Mouse (Mus musculus) CH12F3 (cell line): ENCODE measurements around the gene Gm9803.

Experiments used
- in situ Hi-C: fragments of 300-500 bp; cut with MboI; formaldehyde crosslinking; loops from 2 replicates; pipeline ENCODE4 v1.14.3; 2020; ENCODE audit warnings: low sequenced_read_pairs

The Gm9803 gene

GRCm38 (mm10) chr10:43509228-43509627 is 14.7 kb upstream of the Gm9803 start:
- in situ Hi-C loops, result no loop called here

- in situ Hi-C loops, result no loop called here
Measured at GRCm38 (mm10) chr10:43512976-43513375, 10.9 kb upstream of the Gm9803 start.

- in situ Hi-C loops, result no loop called here
Measured at GRCm38 (mm10) chr10:43516992-43517660, 6.8 kb upstream of the Gm9803 start.

- in situ Hi-C loops, result no loop called here
Measured at GRCm38 (mm10) chr10:43517836-43518235, 6.0 kb upstream of the Gm9803 start.

GRCm38 (mm10) chr10:43518368-43518767 is 5.5 kb upstream of the Gm9803 start:
- in situ Hi-C loops, result no loop called here

GRCm38 (mm10) chr10:43519977-43520376 is 3.9 kb upstream of the Gm9803 start:
- in situ Hi-C loops, result no loop called here

DNA sequence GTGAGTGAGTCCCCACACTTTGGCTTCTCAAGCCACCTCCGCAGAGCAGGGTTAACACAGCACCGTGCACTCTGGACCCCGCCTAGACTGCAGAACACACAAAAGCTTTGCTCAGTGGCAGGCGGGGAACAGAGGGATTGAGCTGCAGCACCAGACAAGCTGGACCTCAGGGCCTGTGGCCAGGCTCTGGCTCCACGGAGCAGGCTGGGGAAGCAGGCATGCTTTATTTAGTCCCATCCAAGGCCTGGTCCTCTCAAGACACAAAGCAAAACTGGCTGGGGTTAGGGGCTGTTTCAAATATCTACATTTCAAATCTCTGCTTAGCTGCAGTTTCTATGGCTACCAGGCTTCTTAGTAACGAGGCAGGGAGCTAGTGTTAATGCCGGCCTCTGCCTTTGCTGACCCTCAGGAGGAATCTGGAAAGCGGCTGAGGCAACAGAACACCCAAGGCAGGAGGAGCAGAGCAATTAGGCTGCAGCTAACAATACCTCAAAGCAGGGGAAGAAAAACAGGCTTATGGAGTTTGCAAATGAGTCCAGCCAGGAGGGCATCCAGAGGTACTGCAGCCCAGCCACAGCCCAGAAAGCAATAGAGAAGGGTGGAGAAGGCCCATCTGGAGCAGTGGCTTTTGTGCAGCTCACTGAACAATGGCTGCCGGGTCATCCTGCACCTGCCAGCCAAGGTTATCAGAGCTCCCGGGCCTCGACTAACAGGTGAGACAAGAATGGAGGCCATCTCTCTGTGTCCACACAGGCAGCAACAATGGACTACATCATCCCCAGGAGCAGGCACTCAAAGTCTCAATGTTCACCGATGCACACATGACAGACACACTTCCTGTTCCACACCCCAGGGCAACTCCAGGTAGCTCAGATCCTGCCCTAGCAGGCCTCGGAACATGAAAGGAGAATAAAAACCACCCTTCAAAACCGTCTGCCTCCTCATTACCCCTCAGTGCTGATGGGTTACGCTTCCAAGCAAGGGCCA is 3.7 kb downstream of the Gm9803 start:
- in situ Hi-C loops, result no loop called here

- in situ Hi-C loops, result no loop called here
Measured at GRCm38 (mm10) chr10:43534382-43534781, 10.5 kb downstream of the Gm9803 start.

DNA sequence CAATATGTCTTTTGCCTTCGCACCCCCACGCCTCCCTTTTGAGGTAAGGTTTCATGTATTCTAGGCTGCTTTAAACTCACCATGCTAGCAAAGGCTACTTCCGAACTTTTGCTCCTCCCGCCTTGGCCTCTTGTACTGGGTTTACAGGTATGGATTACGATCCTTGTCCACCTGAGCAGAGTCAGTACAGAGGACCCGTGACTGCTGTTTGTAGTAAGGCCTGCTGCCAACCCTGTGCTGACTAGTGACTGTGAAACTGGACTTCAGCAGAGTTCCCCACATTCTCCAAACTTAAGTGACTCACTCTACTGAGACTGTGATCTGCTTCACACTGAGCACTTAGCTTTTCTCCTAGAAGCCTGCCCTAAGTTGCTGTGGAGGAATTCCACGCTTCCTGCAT is 13.8 kb downstream of the Gm9803 start:
- in situ Hi-C loops, result no loop called here

GRCm38 (mm10) chr10:43538831-43539230 is 14.9 kb downstream of the Gm9803 start:
- in situ Hi-C loops, result no loop called here

- in situ Hi-C loops, result no loop called here
Measured at GRCm38 (mm10) chr10:43539746-43540310, 15.9 kb downstream of the Gm9803 start.

DNA sequence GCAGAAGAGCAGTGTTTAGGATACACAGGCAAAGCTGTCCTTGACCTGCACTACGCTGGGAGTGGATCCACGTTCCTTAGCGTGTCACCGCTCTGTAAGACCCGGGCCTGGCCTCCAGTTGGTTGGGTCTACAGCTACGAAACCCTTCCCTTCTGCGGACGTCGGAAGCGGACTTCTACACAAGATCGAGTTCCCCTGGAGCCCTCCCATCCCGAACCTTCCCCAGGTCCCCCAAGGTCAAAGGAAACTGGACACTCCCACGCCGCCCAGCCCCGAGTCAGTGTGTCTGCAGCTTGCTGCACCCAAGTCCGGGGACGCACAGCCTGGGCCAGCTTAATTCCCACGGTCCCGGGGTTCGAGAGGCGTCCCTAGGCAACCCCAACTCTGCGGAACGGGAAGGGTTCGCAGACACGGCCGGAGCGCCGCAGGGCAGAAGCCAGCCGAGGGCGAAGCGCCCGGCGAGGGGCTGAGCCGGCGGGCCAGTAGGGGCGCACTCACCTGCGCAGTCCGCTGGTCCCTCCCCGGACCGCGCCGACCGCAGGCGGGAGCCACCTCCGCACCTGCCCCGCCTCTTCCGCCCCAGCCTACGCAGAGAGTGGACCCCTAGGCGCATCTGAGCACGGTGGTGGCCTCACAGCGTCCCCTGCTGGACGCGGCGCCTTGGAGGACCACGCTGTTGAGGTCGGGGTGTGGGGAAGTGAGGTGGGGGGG is 16.7 kb downstream of the Gm9803 start, which contains the start of gene 1700021F05Rik:
TSS of gene 1700021F05Rik (minus strand) at position 553 of the 711 bp plus-strand sequence.
- in situ Hi-C loops, result no loop called here

- in situ Hi-C loops, result no loop called here
Measured at GRCm38 (mm10) chr10:43541153-43541544, 17.3 kb downstream of the Gm9803 start.

DNA sequence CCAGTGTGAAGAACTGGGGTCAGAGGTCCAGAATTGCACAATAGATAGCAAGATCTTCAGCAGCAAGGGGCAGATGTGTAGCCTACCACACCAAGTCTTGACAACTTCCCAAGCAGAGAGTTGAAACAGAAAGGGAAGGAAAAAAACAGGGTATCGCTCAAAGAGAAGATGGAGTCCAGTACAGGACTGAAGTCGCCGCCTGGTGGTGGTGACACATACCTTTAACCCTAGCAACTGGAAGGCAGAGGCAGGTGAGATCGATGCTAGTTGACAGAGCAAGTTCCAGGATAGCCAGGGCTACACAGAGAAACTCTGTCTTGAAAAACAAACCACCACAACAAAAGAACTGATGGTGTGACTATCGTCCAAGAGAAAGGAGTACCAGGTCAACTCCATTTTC is 25.5 kb downstream of the Gm9803 start:
- in situ Hi-C loops, result no loop called here

DNA sequence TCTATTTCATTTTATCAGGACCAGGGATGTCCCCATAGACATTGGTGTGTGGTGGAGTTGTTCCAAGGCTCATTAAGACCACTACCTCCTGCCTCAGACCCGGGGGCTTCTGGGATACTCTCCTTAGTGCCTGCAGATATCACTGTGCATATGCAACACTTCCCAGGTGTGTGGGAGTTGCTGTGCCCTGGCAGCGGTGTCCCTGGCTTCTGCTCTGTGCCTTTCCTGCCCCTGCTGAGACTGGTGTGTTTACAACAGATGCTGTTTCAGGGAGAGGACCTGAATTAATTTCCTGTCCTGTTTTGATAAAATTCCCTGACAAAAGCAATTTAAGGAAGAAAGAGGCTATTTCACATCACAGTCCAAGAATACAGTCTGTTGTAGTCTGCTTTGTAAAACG is 27.0 kb downstream of the Gm9803 start:
- in situ Hi-C loops, result no loop called here

GRCm38 (mm10) chr10:43551388-43551787 is 27.5 kb downstream of the Gm9803 start:
- in situ Hi-C loops, result no loop called here

GRCm38 (mm10) chr10:43557630-43558165 is 33.8 kb downstream of the Gm9803 start:
- in situ Hi-C loops, result no loop called here

DNA sequence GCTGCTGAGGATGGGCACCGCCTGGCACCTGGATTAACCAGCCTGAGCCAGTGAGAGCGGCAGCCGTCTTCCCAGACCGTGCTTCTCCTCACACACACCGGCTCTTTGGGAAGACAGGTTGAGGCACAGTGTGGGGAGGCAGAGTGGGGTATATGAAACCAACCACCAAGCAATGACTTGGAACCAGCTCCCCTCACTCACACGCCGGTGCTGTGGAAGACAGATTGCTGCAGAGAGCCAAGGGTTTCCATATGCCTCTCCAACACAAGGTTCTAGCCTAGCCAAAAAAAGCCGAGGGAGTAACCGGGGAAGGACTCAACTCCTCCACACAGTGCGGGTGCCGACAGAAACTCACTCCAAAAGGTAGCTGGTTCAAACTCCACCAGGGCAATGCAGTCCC is 35.4 kb downstream of the Gm9803 start:
- in situ Hi-C loops, result no loop called here

GRCm38 (mm10) chr10:43560765-43561164 is 36.9 kb downstream of the Gm9803 start:
- in situ Hi-C loops, result loop anchor here (10.0 kb wide), 1 partner anchor 504 kb away; no protein-coding TSS in a partner anchor

DNA sequence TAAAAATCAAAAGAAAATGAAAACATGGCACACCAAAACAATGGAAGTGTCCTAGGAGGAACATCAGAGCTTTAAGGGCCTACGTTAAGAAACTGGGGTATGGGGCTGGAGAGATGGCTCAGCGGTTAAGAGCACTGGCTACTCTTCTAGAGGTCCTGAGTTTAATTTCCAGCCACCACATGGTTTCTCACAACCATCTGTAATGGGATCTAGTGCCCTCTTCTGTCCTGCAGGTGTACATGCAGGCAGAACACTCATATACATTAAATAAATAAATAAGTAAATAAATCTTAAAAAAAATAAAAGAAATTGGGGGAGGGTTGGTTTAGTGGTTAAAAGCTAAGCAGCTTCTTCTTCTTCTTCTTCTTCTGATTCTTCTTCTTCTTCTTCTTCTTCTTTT is 37.4 kb downstream of the Gm9803 start:
- in situ Hi-C loops, result loop anchor here (10.0 kb wide), 1 partner anchor 503 kb away; no protein-coding TSS in a partner anchor
